Mouse (Mus musculus) E14TG2a.4 (cell line): ENCODE measurements around the gene Knop1.

Source experiments
- CTCF ChIP-seq: conservative IDR thresholded peaks from 2 replicates; pipeline ENCODE4 v1.5.1; 2014; ENCODE audit warnings: low read length
- NANOG ChIP-seq: IDR thresholded peaks from 2 replicates; pipeline ENCODE4 v1.6.1; 2014; ENCODE audit warnings: borderline replicate concordance, low read length, mixed read lengths

DNA sequence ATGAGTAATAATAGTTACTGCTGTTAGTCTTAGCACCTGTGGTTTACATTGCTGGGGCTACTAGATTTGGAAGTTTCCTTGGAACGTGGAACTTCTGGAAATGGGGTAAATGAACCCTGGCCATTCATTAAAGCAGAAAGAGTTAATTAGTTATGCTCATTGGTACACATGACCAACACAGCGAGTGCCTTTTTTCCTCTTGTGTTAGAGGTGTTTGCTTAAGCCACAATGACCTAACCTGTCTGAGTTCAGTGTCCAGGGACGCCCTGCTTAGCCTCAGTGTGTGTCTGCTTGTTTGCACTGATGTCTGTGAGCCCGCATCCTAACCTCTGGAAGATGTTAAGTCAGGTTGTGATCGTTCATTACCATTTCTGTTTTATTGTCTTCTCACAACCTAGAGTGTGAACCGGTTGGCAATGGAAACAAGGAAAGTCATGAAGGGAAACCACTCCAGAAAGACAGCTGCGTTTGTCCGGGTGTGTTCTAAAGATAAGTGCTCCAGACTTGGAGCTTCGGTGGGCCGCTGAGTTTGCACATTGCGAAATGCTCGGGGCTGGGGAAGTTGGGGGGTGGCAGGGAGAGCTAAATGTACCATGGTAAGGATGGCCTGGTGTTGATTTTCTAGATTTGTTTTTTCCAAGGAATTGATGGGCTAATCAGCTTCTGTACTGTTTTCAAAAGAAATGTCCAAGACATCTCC is 44.5 kb downstream of the Knop1 start:
- TF ChIP-seq CTCF (no peak), NANOG (no peak)
